7 mouse cellular contexts compared by ENCODE assay signal in genomic region chr5:35679256-35680155, GRCm38 (mm10). TPM values are rescaled to one million over a fixed set of nuclear protein-coding genes. Genes with fewer than 3 reads are reported as not detected.
DNase-seq lines count a peak whose midpoint lies in the region; ATAC-seq and TF ChIP-seq lines count a peak whose summit lies in the region.

Gene Htra3, minus strand, starts transcription at chr5:35679782.

- WGBS in hindbrain, embryonic 13.5 days, result 10% methylated on average over 38 of the region's 42 CpGs
- WGBS in lung, adult 2 months, result 10% methylated on average over 42 of the region's 42 CpGs
- 10% methylated on average over 39 of the region's 42 CpGs for WGBS in stomach, postnatal 0 days

- H3K9ac ChIP-seq in ES-E14 (ENCODE audit: insufficient read depth, low read depth, low read length, poor library complexity, severe bottlenecking), result peak within 1 kb of the TSS; percentile 62
- peak within 1 kb of the TSS; percentile 66 for H3K9ac ChIP-seq in hindbrain, embryonic 13.5 days
- peak within 1 kb of the TSS; percentile 73 for H3K9ac ChIP-seq in stomach, postnatal 0 days (ENCODE audit: low read length)

- DNase-seq in ES-E14 (ENCODE audit: low read depth, low spot score), result no peak
- DNase-seq in adrenal gland, adult 18-20 months (ENCODE audit: low spot score in 2 of 2), result peak in 1 of 2 experiments; percentile 70
- DNase-seq in gastrocnemius, adult 8-10 months (ENCODE audit: low spot score in 2 of 2), result peak; percentile 35 to 37
- peak; percentile 30 for DNase-seq in lung, adult 2 months
- no peak for DNase-seq in stomach, postnatal 0 days (ENCODE audit: low spot score)
- no peak for DNase-seq in spleen, postnatal 4 days (ENCODE audit: low spot score in 2 of 2)

- ATAC-seq in hindbrain, embryonic 13.5 days (ENCODE audit: low FRiP score), result no peak
- ATAC-seq in stomach, postnatal 0 days (ENCODE audit: low FRiP score, low TSS enrichment), result no peak

- H3K4me2 ChIP-seq in hindbrain, embryonic 13.5 days, result peak within 1 kb of the TSS; percentile 68
- peak within 1 kb of the TSS; percentile 88 for H3K4me2 ChIP-seq in stomach, postnatal 0 days (replicated peaks; ENCODE audit: low read depth)

- no peaks in the 10 kb centered on the region for H3K4me1 ChIP-seq in ES-E14 (ENCODE audit: control insufficient read depth in 2 of 2, insufficient read depth in 2 of 2, low read length in 2 of 2, poor library complexity in 1 of 2)
- peaks cover 8% of the 10 kb centered on the region for H3K4me1 ChIP-seq in hindbrain, embryonic 13.5 days (replicated peaks)
- H3K4me1 ChIP-seq in lung, adult 2 months (ENCODE audit: control insufficient read depth, insufficient read depth, low read length), result peaks cover under 1% of the 10 kb centered on the region
- H3K4me1 ChIP-seq in stomach, postnatal 0 days (replicated peaks; ENCODE audit: control insufficient read depth, insufficient read depth), result peaks cover 5% of the 10 kb centered on the region

- no peak for TF ChIP-seq CTCF in lung, adult 2 months (IDR thresholded peaks at IDR 0.05; ENCODE audit: insufficient read depth, low read length)
- no peak for TF ChIP-seq CTCF in stomach, postnatal 0 days (IDR thresholded peaks at IDR 0.05; ENCODE audit: low read depth)

- peak within 1 kb of the TSS; percentile 72 to 75 for H3K4me3 ChIP-seq in ES-E14 (ENCODE audit: insufficient read depth in 1 of 2, low read depth in 1 of 2, low read length in 2 of 2, poor library complexity in 1 of 2, severe bottlenecking in 1 of 2)
- H3K4me3 ChIP-seq in hindbrain, embryonic 13.5 days, result peak within 1 kb of the TSS; percentile 42
- H3K4me3 ChIP-seq in lung, adult 2 months (replicated peaks; ENCODE audit: extremely low read depth, low read depth, low read length), result peak within 1 kb of the TSS; percentile 32
- peak within 1 kb of the TSS; percentile 49 for H3K4me3 ChIP-seq in stomach, postnatal 0 days (ENCODE audit: low read depth, low read length)

- no peak for TF ChIP-seq POLR2A in lung, adult 2 months (IDR thresholded peaks at IDR 0.05; ENCODE audit: borderline replicate concordance, extremely low read depth, low read depth, low read length)

- H3K9me3 ChIP-seq in ES-E14 (ENCODE audit: control insufficient read depth, insufficient read depth, low read depth, low read length), result no peaks in the 10 kb centered on the region
- H3K9me3 ChIP-seq in hindbrain, embryonic 13.5 days, result no peaks in the 10 kb centered on the region
- H3K9me3 ChIP-seq in stomach, postnatal 0 days (ENCODE audit: control insufficient read depth, low read length), result no peaks in the 10 kb centered on the region

- no peak within 1 kb of the TSS for H3K27ac ChIP-seq in ES-E14 (ENCODE audit: insufficient read depth, low read depth, low read length, poor library complexity, severe bottlenecking)
- H3K27ac ChIP-seq in hindbrain, embryonic 13.5 days, result no peak within 1 kb of the TSS
- H3K27ac ChIP-seq in stomach, postnatal 0 days (replicated peaks), result peak within 1 kb of the TSS; percentile 65

- no peak for TF ChIP-seq EP300 in stomach, postnatal 0 days (optimal IDR thresholded peaks at IDR 0.05)

- no peaks in the 10 kb centered on the region for H3K36me3 ChIP-seq in ES-E14 (ENCODE audit: control insufficient read depth, insufficient read depth, low read length, poor library complexity, severe bottlenecking)
- H3K36me3 ChIP-seq in hindbrain, embryonic 13.5 days, result no peaks in the 10 kb centered on the region
- no peaks in the 10 kb centered on the region for H3K36me3 ChIP-seq in stomach, postnatal 0 days (ENCODE audit: control insufficient read depth, insufficient read depth, low read length)

- H3K27me3 ChIP-seq in hindbrain, embryonic 13.5 days, result peaks cover 52% of the 10 kb centered on the region
- peaks cover 3% of the 10 kb centered on the region; the same call in 1 of the 2 replicates for H3K27me3 ChIP-seq in stomach, postnatal 0 days (ENCODE audit: control insufficient read depth, insufficient read depth, low read length)

- in situ Hi-C loops in ES-E14 (cut with MboI; ENCODE audit: low sequenced_read_pairs in 2 of 2, unreplicated experiment in 2 of 2), result no loop called here

TF ChIP-seq in ES-E14, 5 proteins besides CTCF, POLR2A, EP300 and RAD21:
- no peak for TF ChIP-seq ZC3H11A (IDR thresholded peaks at IDR 0.05; ENCODE audit: borderline replicate concordance, low read depth, low read length)
- no peak for TF ChIP-seq MAFK (IDR thresholded peaks at IDR 0.05; ENCODE audit: insufficient read depth, low read depth, low read length)
- no peak for TF ChIP-seq CHD2 (IDR thresholded peaks at IDR 0.05; ENCODE audit: low read depth, low read length)
- TF ChIP-seq HCFC1 (IDR thresholded peaks at IDR 0.05; ENCODE audit: borderline replicate concordance, insufficient read depth, low read length), result no peak
- TF ChIP-seq ZNF384 (IDR thresholded peaks at IDR 0.05; ENCODE audit: low read depth, low read length), result no peak

RNA-seq across cellular contexts. Expression of gene Htra3, which starts in this region (rescaled TPM):
- total RNA-seq in ES-E14 (2012; rRNA removed), result 0.16 and 0.71 TPM in 2 replicates
- total RNA-seq in adrenal gland, adult 18-20 months (2021), result 10 to 100 TPM; 26.0 to 78.7 TPM
- 10 to 100 TPM; 19.9 to 34.2 (median 25.1) TPM for total RNA-seq in gastrocnemius, adult 8-10 months (2022)
- polyA plus RNA-seq in hindbrain, embryonic 13.5 days (2015; fragmentation: Nextera tagmentation; extraction: Ambion mirVana), result 12.2 and 12.7 TPM in 2 replicates
- 59.4 and 80.1 TPM in 2 replicates for polyA plus RNA-seq in lung, adult 2 months (2012; rRNA removed)
- polyA plus RNA-seq in stomach, postnatal 0 days (2015; fragmentation: Nextera tagmentation; extraction: Ambion mirVana), result 39.4 and 47.5 TPM in 2 replicates

Comparison
In these comparisons a context has a peak if more than half of its experiments do, and no peak if none do; other contexts are left out.
1. RNA of gene Htra3 (total RNA-seq): 26.0 to 78.7 TPM in adrenal gland, adult 18-20 months and 19.9 to 34.2 TPM in gastrocnemius, adult 8-10 months; 0.16 to 0.71 TPM in ES-E14; every median in the first group is over 10 times any median in the second.
2. DNase-seq: peak in gastrocnemius, adult 8-10 months (2 of 2) and lung, adult 2 months (single experiment); none in ES-E14 (single experiment), stomach, postnatal 0 days (single experiment) and spleen, postnatal 4 days (0 of 2).
3. Peak in every context shown above with its lines, with median percentiles within 50 percentile points of each other: H3K4me3 ChIP-seq and H3K9ac ChIP-seq.